Mouse (Mus musculus): Measurements from ENCODE around the gene Tmem63c. TPM values are rescaled to one million over a fixed set of nuclear protein-coding genes. Genes with fewer than 3 reads are reported as not detected.

The Tmem63c gene
- polyA plus RNA-seq (2017; shearing (Covaris generic)): under 1 TPM in 1 of 2 experiments, not detected in 1; 0.40 TPM

DNA sequence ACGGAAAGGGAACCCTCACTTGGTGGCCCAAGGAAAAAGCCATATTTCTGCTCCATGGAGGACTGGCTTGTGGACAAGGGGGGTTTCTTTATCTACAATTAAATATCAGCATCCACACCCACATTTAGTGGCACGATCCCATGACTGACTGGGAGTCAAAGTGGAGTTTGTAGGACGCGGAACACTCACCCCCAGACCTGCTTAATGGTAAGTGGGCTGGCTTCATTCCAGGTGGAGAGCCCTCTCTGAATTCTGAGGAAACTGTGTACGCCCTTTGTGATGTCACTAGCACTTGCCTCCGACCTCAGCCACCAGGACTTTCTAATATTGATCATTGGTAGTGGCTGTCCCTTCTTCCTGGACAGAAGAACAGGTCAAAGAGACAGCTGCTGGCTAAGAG is at the start of gene Tmem63c:
Gene Tmem63c (plus strand): TSS at position 301 of the 400 bp plus-strand sequence.
- ATAC-seq: no peak

GRCm38 (mm10) chr12:86973216-86973615 is 47.9 kb upstream of the Tmem63c start:
- ATAC-seq: no peak

DNA sequence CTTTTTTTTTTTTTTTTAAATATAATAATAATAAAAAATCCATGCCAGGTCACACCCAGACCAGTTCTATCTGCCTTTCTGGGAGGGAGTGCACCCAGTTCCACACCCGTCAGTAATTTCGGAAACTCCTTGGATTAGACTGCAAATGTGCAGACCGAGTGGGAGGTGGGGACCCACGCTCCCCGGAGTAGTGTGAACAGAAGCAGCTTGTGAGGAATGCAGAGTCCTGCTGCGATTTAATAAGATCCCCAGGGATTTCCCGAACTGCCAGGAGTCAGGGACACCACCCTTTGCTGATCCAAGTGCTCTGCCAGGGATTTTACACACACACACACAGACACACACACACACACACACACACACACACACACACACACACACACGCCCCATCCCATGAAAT is 47.4 kb upstream of the Tmem63c start:
- no peak for ATAC-seq

DNA sequence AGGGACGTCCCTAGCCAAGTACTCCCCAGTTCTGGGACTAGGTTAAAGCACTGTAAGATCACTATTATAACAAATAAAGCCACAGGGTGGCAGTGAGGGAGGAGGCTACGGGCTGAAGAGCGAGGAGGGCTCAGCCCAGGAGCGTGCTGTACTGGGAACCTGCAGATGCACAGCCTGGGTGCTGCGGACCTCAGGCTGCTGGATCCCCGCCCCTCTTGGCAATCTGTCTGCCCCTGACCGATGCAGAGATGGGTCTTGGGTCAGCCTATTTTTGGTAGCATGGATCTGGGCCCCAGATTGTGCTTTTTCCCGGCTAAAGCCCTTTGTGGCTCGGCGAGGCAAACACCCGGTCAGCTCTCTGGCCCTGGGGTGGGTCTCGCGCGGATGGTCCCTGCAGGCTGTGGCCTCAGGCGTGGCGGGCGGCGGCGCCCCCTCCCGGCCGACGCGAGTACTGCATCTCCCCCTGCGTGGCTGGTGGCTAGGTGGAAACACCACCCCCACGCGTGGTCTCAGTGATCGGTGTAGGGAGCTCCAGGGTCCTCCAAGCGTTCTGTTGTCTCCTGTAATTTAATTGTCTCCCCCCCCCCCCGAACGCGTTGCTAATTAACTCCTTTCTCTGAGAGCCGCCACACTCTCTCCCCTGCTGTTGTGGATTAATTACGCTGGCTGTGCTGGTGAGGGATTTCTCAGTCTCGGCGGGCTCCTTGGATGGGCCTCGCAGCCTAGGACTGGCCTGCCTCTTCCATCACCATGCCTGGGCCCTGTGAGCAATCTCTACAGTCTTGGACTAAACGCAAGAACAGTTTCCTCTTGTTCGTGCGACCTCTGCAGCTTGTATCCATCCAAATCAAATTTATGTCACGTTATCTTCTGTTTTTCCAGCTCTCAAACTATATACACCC is 46.5 kb upstream of the Tmem63c start:
- ATAC-seq: peak; percentile 43

- no peak for ATAC-seq
Observed at GRCm38 (mm10) chr12:86975761-86976160, 45.4 kb upstream of the Tmem63c start.

GRCm38 (mm10) chr12:86976511-86977168 is 44.5 kb upstream of the Tmem63c start:
- ATAC-seq: no peak

- ATAC-seq: no peak
Observed at GRCm38 (mm10) chr12:86977833-86978232, 43.3 kb upstream of the Tmem63c start.

DNA sequence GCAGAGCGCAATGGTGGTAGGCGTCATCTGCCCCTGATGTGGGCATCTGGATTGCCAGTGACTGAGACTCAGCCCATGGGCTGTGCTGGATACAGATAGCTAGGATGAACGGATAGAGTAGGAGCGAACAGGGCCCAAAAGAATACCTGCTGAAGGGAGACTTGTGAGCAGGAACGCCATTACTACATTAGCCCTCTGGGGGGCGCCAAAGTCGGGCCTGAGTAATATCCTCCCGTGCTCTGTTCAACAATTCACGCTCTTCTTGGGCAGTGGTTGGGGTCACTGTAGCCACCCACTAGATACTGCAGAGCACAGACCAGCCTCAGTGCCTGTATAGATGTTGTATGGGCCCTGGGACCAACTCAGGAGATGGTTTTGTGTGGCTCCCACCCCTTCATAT is 40.0 kb upstream of the Tmem63c start:
- no peak for ATAC-seq

DNA sequence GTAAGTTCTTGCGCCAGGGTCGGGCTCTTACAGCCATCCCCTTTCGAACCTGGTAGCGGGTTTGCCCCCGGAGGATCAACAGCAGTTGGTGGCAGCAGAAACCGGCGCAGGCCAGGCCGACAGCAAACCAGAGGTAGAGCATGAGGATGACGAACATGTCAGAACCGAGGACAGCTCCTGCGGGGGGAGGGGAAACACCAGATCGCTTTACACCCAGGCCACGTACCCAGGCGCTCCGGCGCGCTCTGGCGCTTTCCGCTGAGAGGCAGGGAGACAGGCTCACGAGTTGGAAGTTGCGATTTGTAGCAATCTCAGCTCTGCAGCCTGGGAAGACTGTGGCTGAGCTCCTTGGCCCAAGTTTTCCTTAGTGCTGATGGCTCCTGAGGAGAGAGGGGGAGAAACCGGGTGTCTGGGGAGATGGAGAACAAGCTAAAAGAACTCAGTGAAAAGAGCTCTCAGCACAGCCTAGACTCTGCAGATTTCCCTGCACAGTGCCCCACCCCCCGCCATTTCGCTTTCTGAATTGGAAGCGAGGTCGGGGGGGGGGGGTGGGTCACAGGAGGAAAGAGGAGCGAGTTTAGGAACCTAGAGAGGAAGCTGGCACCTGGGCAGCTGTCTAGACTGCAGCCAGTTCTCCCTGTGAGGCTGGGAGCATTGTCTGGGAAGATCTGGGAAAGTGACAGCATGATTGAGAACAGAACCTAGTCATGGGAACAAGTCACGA is 37.5 kb upstream of the Tmem63c start:
- no peak for ATAC-seq

- ATAC-seq: no peak
Observed at GRCm38 (mm10) chr12:86984194-86984555, 37.0 kb upstream of the Tmem63c start.

- no peak for ATAC-seq
Observed at GRCm38 (mm10) chr12:86986562-86986961, 34.6 kb upstream of the Tmem63c start.

- ATAC-seq: no peak
Observed at GRCm38 (mm10) chr12:86988227-86988626, 32.9 kb upstream of the Tmem63c start.

DNA sequence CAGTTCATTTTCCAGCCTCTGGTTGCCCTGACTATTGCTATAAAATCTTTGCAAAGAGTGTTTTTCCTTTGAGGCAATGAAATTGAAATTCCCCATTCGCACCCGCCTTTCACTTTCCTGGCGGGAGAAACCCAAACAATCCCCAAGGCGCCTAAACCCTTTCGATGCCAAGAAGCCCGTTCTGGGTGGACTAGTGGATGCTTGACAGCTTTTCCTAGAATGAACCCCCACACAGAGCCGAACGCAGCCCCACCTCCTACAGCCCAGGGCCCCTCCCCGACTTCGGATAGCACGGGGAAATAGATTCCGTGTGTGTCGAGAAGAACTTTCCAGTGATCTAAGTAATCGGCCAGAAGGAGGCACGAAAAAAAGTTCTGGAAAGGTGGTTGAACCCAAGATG is 31.8 kb upstream of the Tmem63c start:
- no peak for ATAC-seq

- ATAC-seq: no peak
Observed at GRCm38 (mm10) chr12:86989890-86990754, 31.0 kb upstream of the Tmem63c start, which contains the start of gene Zdhhc22. Gene Zdhhc22, minus strand, starts transcription at chr12:86990430.

GRCm38 (mm10) chr12:86990755-86991110 is 30.4 kb upstream of the Tmem63c start:
- no peak for ATAC-seq

DNA sequence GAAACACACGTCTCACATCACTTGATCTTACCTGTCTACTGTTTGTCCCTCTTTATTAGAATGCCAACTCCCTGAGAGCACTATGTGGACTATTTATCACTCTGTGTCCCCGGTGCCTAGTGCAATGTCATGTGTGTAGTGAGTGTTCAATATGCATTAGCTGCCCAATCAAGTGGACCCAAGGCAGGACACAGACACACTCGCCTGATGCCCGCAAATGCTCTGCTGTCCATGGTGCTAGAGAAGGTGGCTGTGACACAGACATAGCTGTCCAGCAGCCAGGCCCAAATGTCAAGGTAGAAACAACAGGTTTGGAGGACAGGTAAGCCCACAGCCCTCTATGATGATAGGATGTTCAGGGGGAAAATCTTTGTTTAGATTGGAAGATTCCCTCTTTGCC is 27.0 kb upstream of the Tmem63c start:
- ATAC-seq: no peak

DNA sequence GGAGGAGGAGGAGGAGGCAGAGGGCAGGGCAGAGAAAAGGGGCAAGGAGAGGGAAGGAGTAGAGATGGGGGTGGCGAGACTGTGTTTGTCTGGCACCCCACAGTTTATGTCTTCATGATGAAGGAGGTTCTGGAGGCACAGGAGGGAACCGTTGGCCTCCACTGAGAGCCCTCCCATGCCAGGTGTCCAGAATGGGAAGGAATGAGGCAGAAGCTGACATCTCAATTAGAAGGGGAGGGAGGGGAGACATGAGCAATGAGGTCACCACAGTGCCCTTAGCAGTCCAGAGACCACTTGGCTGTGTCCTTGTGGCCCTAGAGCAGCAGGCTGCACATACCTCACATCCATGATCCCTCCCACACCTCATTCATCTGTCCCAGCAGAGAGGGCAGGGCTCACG is 26.4 kb upstream of the Tmem63c start:
- no peak for ATAC-seq

GRCm38 (mm10) chr12:86995931-86996330 is 25.2 kb upstream of the Tmem63c start:
- ATAC-seq: no peak

DNA sequence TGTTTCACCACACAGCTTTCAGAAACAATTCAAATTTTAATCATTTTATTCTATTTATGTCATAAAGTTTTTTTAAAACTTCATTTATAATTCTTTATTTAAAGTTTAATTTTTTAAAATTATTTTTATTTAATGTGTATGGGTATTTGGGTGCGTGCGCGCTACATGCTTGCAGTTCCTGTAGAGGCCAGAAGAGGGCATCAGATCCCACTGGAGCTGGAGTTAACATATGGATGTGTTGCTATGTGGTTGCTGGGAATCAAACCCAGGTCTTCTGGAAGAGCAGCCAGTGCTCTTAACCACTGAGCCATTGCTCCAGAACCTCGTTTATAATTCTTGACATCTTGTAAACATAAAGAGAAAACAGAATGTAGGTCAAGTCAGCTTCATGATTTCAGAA is 22.4 kb upstream of the Tmem63c start:
- no peak for ATAC-seq

DNA sequence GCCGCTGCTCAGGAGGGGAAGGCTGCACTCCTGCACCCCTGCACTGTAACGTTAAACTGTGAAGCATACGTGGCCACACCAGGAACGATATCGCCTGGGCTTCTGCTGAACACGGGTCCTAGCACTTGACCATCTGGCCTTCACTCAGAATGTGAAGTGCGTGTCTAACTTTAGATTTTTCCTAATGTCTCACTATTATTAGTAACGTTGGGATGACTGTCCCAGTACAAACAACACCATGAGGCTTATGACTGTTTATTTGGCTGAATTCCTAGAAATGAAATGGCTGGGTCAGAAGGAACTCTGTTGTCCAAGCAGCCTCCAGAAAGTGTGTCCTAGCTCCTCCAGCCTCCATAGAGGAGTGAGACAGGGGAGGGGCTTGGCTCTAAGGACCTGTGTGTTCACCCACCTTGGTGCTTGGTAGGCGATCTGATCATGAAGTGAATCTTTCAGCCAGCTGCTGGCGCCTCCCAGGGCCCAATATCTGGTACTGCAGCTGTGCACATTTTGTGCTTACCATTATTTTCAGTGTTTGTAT is 21.8 kb upstream of the Tmem63c start:
- no peak for ATAC-seq

- no peak for ATAC-seq
Observed at GRCm38 (mm10) chr12:87000151-87000839, 20.8 kb upstream of the Tmem63c start.

DNA sequence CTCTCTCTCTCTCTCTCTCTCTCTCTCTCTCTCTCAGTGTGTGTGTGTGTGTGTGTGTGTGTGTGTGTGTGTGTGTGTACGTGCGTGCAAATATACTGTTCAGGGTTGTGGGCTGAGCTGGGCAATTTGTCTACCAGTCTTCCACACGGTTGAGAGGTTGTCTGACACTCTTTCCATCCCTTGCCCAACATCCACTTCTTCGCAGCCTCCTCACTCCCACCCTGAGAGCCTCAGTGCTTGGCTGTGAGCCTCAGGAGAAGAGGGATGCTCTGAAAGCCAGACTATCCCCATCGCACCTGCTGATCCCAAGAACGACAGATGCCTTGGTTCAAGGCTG is 20.3 kb upstream of the Tmem63c start:
- ATAC-seq: no peak

Measured in activated CD4-positive, CD25-positive, alpha-beta regulatory T cell, adult 4 months (primary cell).